Mouse (Mus musculus): Measurements from ENCODE around the gene Sfn. TPM values are rescaled to one million over a fixed set of nuclear protein-coding genes. Genes with fewer than 3 reads are reported as not detected.

Gene Sfn
- polyA plus RNA-seq (2015; fragmentation: Nextera tagmentation; extraction: Ambion mirVana) = 0.72 and 1.0 TPM in 2 replicates

DNA sequence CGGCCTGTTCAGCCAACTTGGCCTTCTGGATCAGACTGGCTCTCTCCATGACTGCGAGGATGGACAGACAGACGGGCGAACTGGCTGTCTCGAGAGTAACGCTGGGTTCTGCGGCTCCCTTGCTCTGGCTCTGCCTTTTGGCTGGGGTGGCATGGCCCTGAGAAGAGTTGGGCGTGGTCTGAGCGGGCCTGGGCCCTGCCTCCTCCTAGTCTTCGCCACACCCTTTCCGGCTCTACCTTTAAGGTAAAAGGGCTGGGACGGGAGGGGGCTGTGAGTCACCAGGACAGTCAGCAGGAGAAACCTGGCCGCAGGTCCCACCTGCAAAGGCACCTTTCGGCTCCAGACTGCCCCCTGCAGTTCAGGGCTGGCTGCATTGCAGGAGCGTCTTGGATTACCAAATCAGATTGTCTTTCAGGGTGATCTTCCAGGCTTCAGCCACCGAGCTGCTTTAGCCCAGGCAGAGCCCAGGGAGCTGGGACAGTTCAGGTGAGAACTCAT is at the start of gene Sfn:
Gene Sfn, minus strand, starts transcription at position 448 of the 498 bp plus-strand sequence.

DNA sequence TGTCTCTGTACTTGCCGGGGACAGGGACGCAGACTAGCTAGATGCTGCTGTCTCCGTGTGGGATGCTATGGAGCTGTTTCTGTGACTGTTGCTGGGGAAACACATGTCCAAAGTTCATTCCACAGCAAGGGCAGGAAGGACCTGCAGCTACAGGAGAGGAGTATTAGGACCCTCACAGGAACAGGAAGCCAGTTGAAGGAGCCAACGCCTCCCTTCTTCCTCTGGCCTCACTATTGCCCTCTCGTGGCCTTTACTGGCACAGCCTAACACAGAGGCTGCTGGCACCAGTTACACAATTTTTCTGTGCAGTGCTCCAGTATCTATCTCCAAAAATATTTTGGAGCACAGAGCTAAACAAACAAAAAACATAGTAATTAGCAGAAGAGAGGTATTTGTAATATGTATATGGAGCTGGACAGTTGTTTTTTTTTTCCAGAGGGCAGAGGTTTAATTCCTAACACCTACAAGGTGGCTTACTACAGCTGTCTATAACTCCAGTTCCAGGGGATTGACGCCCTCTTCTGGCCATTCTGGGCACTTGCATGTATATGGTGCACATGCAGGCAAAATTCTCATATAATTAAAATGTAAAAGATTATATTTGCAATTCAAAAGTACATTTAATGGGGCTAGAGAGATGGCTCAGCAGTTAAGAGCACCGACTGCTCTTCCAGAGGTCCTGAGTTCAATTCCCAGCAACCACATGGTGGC is 48.2 kb upstream of the Sfn start, which contains the start of gene Zdhhc18:
Gene Zdhhc18, minus strand, starts transcription at position 166 of the 711 bp plus-strand sequence.

DNA sequence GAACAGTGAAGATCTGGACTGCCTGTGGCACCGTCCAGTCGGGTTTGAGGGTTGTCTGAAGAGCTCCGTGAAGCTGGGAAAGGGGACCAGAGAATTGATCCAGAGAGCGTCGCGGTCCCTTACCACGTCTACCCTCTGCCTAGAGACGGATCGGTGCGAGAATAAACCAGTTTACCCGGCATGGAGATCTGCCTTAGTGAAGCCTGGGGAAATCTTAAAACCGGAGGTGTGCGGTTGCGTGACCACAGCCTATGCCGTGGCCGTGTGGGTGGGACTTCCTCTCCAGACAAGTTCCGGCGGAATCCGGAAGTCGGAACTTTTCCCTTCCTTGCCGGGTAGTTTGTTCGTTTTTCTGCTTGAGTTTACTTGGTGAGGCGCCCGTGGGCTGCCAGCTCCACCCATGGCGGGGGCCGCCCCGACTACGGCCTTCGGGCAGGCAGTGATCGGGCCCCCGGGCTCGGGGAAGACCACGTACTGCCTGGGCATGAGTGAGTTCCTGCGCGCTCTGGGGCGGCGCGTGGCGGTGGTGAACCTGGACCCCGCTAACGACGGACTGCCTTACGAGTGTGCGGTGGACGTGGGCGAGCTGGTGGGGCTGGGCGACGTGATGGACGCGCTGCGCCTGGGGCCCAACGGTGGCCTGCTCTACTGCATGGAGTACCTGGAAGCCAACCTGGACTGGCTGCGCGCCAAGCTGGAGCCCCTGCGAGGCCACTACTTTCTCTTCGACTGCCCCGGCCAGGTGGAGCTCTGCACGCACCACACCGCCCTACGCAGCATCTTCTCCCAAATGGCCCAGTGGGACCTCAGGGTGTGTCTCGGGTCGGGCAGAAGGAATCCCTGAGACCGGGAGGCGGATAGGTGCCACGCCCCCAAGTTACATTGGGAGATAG is 17.7 kb downstream of the Sfn start, which contains the start of gene Gpn2:
Gene Gpn2, plus strand, starts transcription at position 304 of the 893 bp plus-strand sequence.

DNA sequence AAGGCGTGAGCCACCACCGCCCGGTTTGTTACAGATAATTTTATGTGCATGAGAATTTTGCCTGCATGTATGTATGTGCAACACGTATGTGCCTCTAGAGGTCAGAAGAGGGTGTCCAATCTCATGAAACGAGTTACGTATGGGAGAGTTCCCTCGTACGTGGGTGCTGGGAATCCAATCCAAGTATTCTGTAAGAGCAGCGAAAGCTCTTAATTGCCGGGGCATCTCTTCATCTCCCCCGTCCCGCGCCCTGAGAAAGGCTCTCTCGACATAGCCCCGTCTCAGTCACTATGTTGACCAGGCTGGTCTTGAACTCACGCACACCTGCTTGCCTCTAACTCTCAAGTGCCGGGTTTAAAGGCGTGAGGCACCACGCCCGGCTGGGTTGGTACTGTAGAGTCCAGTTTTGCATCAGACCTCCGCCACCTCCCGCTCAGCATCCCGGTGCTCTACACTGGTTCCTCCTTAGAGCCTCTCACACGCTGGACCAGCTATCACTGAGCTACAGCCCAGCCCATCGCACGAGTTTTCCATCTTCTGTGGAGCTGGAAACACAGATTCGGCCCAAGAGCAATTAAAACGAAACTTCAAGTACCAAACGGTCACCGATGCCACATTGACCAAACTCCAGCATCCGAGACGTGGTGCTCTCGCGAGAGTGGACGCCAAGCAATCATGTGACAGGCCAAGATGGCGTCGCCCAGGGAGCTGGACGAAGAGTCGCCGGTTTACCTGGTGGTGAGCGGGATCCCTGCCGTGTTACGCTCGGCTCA is 27.7 kb downstream of the Sfn start, which contains the start of gene Gpatch3:
Gene Gpatch3, plus strand, starts transcription at position 676 of the 773 bp plus-strand sequence.

DNA sequence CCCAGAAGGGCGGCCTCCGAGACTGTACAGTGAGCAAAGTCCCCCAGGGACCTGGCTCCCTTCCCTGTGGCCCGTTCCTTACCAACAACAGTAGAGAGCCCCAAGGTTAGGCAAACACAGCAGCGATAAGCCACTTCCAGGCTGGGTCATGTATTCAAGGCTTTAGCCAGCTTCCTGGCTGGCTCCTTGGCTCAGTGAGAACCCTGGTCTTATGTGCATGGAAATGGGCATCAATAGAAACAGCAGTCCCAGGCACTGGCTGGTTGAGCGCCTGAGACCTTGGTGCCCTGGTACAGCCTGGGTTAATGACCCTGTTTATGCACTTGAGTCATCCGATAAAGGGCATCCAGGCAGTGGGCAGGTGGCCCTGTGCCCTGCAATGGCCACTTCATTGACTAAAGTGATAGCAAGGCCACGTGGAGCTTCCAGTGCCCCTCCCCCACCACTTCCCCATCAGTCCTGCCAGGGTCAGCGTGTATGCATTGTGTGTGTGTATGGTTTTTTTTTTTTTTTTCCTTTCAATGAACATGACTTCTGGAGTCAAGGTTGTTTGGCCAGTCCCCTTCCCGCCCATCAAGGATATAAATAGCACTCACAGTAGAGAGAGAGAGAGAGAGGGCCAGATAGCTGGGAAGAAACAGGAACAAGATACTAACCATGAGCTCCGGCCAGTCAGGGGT is 49.1 kb downstream of the Sfn start, which contains the start of gene Nr0b2:
Gene Nr0b2, plus strand, starts transcription at position 609 of the 680 bp plus-strand sequence.

Small RNAs within 50 kb of the gene (microRNA-seq; reads per million reads assigned to microRNA genes)
- gene Gm23158 (ENCODE audit: borderline replicate concordance, insufficient number of aligned reads) = not detected

Other genes starting within 250 kb of the Sfn start
- gene Wdtc1, start 248.7 kb downstream of the Sfn start, polyA plus RNA-seq (2015; fragmentation: Nextera tagmentation; extraction: Ambion mirVana) = 11.5 and 11.7 TPM in 2 replicates
- gene Slc9a1, start 232.5 kb downstream of the Sfn start, polyA plus RNA-seq (2015; fragmentation: Nextera tagmentation; extraction: Ambion mirVana) = 6.0 and 9.6 TPM in 2 replicates
- 1.3 and 1.5 TPM in 2 replicates for gene Tent5b, start 122.0 kb downstream of the Sfn start, polyA plus RNA-seq (2015; fragmentation: Nextera tagmentation; extraction: Ambion mirVana)
- 4.7 and 15.7 TPM in 2 replicates for gene Trnp1, start 103.6 kb downstream of the Sfn start, polyA plus RNA-seq (2015; fragmentation: Nextera tagmentation; extraction: Ambion mirVana)
- 1.2 and 3.2 TPM in 2 replicates for gene Kdf1, start 83.2 kb downstream of the Sfn start, polyA plus RNA-seq (2015; fragmentation: Nextera tagmentation; extraction: Ambion mirVana)
- gene Nudc, start 56.2 kb downstream of the Sfn start, polyA plus RNA-seq (2015; fragmentation: Nextera tagmentation; extraction: Ambion mirVana) = 156 and 220 TPM in 2 replicates
- 11.5 and 32.1 TPM in 2 replicates for gene Nr0b2, start 48.8 kb downstream of the Sfn start, polyA plus RNA-seq (2015; fragmentation: Nextera tagmentation; extraction: Ambion mirVana)
- gene Gpatch3, start 27.4 kb downstream of the Sfn start, polyA plus RNA-seq (2015; fragmentation: Nextera tagmentation; extraction: Ambion mirVana) = 6.9 and 8.8 TPM in 2 replicates
- gene Gpn2, start 17.8 kb downstream of the Sfn start, polyA plus RNA-seq (2015; fragmentation: Nextera tagmentation; extraction: Ambion mirVana) = 11.2 and 13.5 TPM in 2 replicates
- gene Zdhhc18, start 48.0 kb upstream of the Sfn start, polyA plus RNA-seq (2015; fragmentation: Nextera tagmentation; extraction: Ambion mirVana) = 5.2 and 7.4 TPM in 2 replicates
- gene Pigv, start 70.5 kb upstream of the Sfn start, polyA plus RNA-seq (2015; fragmentation: Nextera tagmentation; extraction: Ambion mirVana) = 13.2 and 19.0 TPM in 2 replicates
- 11.2 and 12.0 TPM in 2 replicates for gene Arid1a, start 154.6 kb upstream of the Sfn start, polyA plus RNA-seq (2015; fragmentation: Nextera tagmentation; extraction: Ambion mirVana)